Mouse (Mus musculus) liver, postnatal 0 days (tissue): ENCODE results near the gene Wscd2. TPM values are rescaled to one million over a fixed set of nuclear protein-coding genes. Genes with fewer than 3 reads are reported as not detected.

Experiments used
- ATAC-seq: fragments of 200-750 bp; cut with Nextera tagmentation; 2 replicates; pipeline ENCODE4 v1.8.0; 2017; ENCODE audit warnings: mild to moderate bottlenecking, moderate library complexity
- DNase-seq: peaks from one replicate; pipeline ENCODE4 v3.0.0-alpha.2; 2016
- H3K27ac ChIP-seq: fragments of 300-500 bp; sonication (generic); 2 replicates; pipeline ENCODE4 v1.5.1; 2014; ENCODE audit warnings: antibody characterized with exemption, moderate library complexity, mild to moderate bottlenecking, low read depth
- H3K27me3 ChIP-seq: fragments of 300-500 bp; sonication (generic); 2 replicates; pipeline ENCODE4 v1.6.1; 2014; ENCODE audit warnings: low read length, control low read depth, mixed read lengths; ENCODE audit not compliant: insufficient read depth
- H3K36me3 ChIP-seq: fragments of 300-500 bp; sonication (generic); replicated peaks from 2 replicates; pipeline ENCODE4 v1.6.1; 2014; ENCODE audit warnings: mild to moderate bottlenecking, control low read depth, low read length, moderate library complexity, mixed read lengths; ENCODE audit not compliant: insufficient read depth
- H3K4me1 ChIP-seq: fragments of 300-500 bp; sonication (generic); 2 replicates; pipeline ENCODE4 v1.6.1; 2014; ENCODE audit warnings: antibody characterized with exemption, mild to moderate bottlenecking, control low read depth; ENCODE audit not compliant: insufficient read depth
- H3K4me2 ChIP-seq: fragments of 300-500 bp; sonication (generic); 2 replicates; pipeline ENCODE4 v1.6.1; 2014; ENCODE audit warnings: low read depth, mild to moderate bottlenecking, low read length, moderate library complexity, mixed read lengths
- H3K4me3 ChIP-seq: fragments of 300-500 bp; sonication (generic); 2 replicates; pipeline ENCODE4 v1.5.1; 2014; ENCODE audit warnings: low read depth, low read length
- H3K9ac ChIP-seq: fragments of 300-500 bp; sonication (generic); replicated peaks from 2 replicates; pipeline ENCODE4 v1.6.1; 2014; ENCODE audit warnings: mild to moderate bottlenecking, moderate library complexity
- H3K9me3 ChIP-seq: fragments of 300-500 bp; sonication (generic); 2 replicates; pipeline ENCODE4 v1.6.1; 2016; ENCODE audit warnings: mild to moderate bottlenecking, control low read depth, low read length, mixed read lengths
- CTCF ChIP-seq: sonication (generic); IDR thresholded peaks from 2 replicates; pipeline ENCODE4 v1.5.1; 2016; ENCODE audit warnings: antibody characterized with exemption, low read depth
- EP300 ChIP-seq: IDR thresholded peaks from 2 replicates; pipeline ENCODE4 v1.6.1; 2016; ENCODE audit warnings: antibody characterized with exemption, low read depth, mild to moderate bottlenecking
- WGBS: fragments of 180-500 bp; shearing (Covaris S2); extraction: QIAGEN DNeasy Blood & Tissue Kit; methylation state at CpG from one replicate; pipeline ENCODE4 v1.1.7; 2014; ENCODE audit not compliant: insufficient replicate concordance; 5-methylcytosine and 5-hydroxymethylcytosine counted together
- polyA plus RNA-seq: library from polyadenylated mRNA; unstranded; fragments of >200 nt; fragmentation: Nextera tagmentation; extraction: Ambion mirVana; gene quantifications from 2 replicates; pipeline ENCODE4 v1.2.1, GENCODE M21; 2015

The Wscd2 gene
- polyA plus RNA-seq, 1 experiment from 2014 or later = not detected

DNA sequence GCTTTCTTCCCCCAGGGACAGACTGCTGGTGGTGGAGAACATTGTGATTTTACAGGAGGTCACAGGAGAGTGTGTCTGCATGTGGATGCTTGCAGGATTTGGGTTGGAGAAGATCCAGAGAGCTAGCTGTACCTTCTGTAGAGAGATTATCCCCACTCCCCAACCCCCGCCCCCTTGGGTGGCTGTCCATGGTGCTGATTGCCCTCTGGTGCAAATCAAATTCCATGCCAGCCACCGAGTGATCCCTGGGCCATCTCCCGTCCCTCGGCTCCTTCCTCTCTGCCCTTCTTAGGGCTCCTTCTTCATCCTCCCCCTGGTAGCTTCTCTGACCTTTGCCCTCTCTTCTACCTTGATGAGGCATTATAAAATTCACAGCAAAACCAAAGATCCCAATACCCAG, 74.3 kb downstream of the Wscd2 start:
- ATAC-seq (no peak), DNase-seq (no peak)
- 36% methylated on average over 4 of the region's 4 CpGs for WGBS

GRCm38 (mm10) chr5:113565101-113565854, 75.1 kb downstream of the Wscd2 start:
- 69% methylated on average over 10 of the region's 10 CpGs for WGBS
- Histone ChIP-seq H3K4me2 (no peak overlapping the region), H3K36me3 (no peaks in the 10 kb centered on the region), H3K4me3 (no peak overlapping the region), H3K4me1 (no peaks in the 10 kb centered on the region), H3K27ac (no peak overlapping the region), H3K9me3 (no peaks in the 10 kb centered on the region), H3K27me3 (no peaks in the 10 kb centered on the region), H3K9ac (no peak overlapping the region)
- TF ChIP-seq EP300 (no peak), CTCF (no peak)
- DNase-seq (no peak), ATAC-seq (no peak)

More for the DNA sequence above, 74.3 kb downstream of the Wscd2 start:
- H3K27ac ChIP-seq = no peak overlapping the region
- H3K4me2 ChIP-seq = no peak overlapping the region
- no peak overlapping the region for H3K4me3 ChIP-seq
- no peaks in the 10 kb centered on the region for H3K36me3 ChIP-seq
- H3K9me3 ChIP-seq = no peaks in the 10 kb centered on the region
- H3K4me1 ChIP-seq = no peaks in the 10 kb centered on the region
- TF ChIP-seq CTCF = no peak
- no peak for TF ChIP-seq EP300
- H3K9ac ChIP-seq = no peak overlapping the region
- H3K27me3 ChIP-seq = no peaks in the 10 kb centered on the region

GRCm38 (mm10) chr5:113565858-113566257, 75.7 kb downstream of the Wscd2 start:
- ATAC-seq (no peak), DNase-seq (no peak)
- TF ChIP-seq CTCF (no peak), EP300 (no peak)
- 61% methylated on average over 12 of the region's 12 CpGs for WGBS
- no peak overlapping the region for H3K4me2 ChIP-seq
- no peaks in the 10 kb centered on the region for H3K9me3 ChIP-seq
- H3K4me3 ChIP-seq = no peak overlapping the region
- H3K9ac ChIP-seq = no peak overlapping the region
- no peaks in the 10 kb centered on the region for H3K4me1 ChIP-seq
- H3K27ac ChIP-seq = no peak overlapping the region
- H3K36me3 ChIP-seq = no peaks in the 10 kb centered on the region
- H3K27me3 ChIP-seq = no peaks in the 10 kb centered on the region

DNA sequence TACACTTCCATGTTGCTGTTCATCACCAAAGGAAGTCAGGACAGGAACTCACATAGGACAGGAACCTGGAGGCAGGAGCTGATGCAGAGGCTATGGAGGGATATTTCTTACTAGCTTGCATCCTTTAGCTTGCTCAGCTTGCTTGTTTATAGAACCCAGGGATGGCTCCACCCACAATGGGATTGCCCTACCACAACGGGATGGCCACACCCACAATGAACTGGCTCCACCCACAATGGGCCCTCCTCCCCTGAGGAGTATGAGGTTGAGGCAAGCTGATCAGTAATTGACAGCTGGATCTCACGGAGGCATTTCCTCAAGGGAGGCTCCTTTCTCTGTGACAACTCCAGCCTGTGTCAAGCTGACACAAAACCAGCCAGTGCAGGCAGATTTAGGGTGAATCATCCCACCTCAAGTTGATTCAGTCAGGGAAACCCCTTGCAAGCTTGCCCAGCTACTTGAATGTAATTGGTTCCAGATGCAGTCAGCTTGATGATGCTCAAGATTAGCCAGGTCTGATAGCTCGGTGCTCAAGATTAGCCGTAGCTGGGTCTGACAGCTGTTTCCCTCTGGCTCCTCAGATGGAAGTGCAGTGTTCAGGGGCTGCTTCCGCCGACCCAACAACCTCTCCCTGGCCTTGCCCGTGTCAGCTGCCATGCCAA, 80.1 kb downstream of the Wscd2 start:
- Histone ChIP-seq H3K4me3 (no peak overlapping the region), H3K27ac (no peak overlapping the region), H3K4me2 (no peak overlapping the region), H3K27me3 (no peaks in the 10 kb centered on the region), H3K9me3 (no peaks in the 10 kb centered on the region), H3K4me1 (no peaks in the 10 kb centered on the region), H3K9ac (no peak overlapping the region), H3K36me3 (no peaks in the 10 kb centered on the region)
- WGBS = 58% methylated on average over 7 of the region's 7 CpGs
- DNase-seq = no peak
- no peak for ATAC-seq
- TF ChIP-seq CTCF (no peak), EP300 (no peak)

DNA sequence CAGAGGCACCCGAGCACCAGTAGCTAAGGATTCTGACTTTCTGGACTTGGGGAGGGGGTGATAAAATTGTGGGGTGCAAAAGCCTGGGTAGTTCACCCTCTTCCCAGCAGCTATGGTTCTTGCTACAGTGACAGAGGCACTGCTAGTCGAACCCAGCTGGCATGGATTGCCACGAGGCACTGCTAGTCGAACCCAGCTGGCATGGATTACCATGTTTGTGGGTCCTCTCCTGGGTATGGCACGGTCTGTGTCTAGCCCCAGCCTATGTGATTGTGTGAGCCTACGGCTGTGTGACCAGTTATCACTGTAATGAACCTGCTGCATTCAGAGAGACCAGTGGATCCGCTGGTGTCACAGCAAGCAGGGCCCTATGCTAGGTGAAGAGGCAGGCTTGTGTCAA, 87.4 kb downstream of the Wscd2 start:
- no peak overlapping the region for H3K27ac ChIP-seq
- no peaks in the 10 kb centered on the region for H3K36me3 ChIP-seq
- WGBS = 65% methylated on average over 7 of the region's 7 CpGs
- no peak for DNase-seq
- no peaks in the 10 kb centered on the region for H3K9me3 ChIP-seq
- no peak overlapping the region for H3K4me3 ChIP-seq
- TF ChIP-seq CTCF (no peak), EP300 (no peak)
- H3K4me1 ChIP-seq = no peaks in the 10 kb centered on the region
- no peak overlapping the region for H3K4me2 ChIP-seq
- H3K9ac ChIP-seq = no peak overlapping the region
- no peak for ATAC-seq
- no peaks in the 10 kb centered on the region for H3K27me3 ChIP-seq

GRCm38 (mm10) chr5:113578428-113578827, 88.3 kb downstream of the Wscd2 start:
- no peak for TF ChIP-seq EP300
- TF ChIP-seq CTCF = no peak
- no peak for ATAC-seq

More at GRCm38 (mm10) chr5:113578428-113578827, 88.3 kb downstream of the Wscd2 start:
- WGBS = 85% methylated on average over 6 of the region's 6 CpGs
- no peaks in the 10 kb centered on the region for H3K4me1 ChIP-seq
- H3K9me3 ChIP-seq = no peaks in the 10 kb centered on the region
- no peaks in the 10 kb centered on the region for H3K36me3 ChIP-seq
- DNase-seq = no peak
- H3K27ac ChIP-seq = no peak overlapping the region
- H3K9ac ChIP-seq = no peak overlapping the region
- no peaks in the 10 kb centered on the region for H3K27me3 ChIP-seq
- no peak overlapping the region for H3K4me2 ChIP-seq
- no peak overlapping the region for H3K4me3 ChIP-seq
